Mouse (Mus musculus) left cerebral cortex, adult 2 months (tissue): ENCODE measurements around the gene Fam168a. TPM values are rescaled to one million over a fixed set of nuclear protein-coding genes. Genes with fewer than 3 reads are reported as not detected.
A peak's percentile ranks its signal among the peaks of the same experiment; 100 is the strongest.

Source experiments
- DNase-seq, 2 experiments: peaks; one replicate each; pipeline ENCODE4 v3.0.0; 2021 to 2022; ENCODE audit warnings: low spot score in 2 of 2, mixed read lengths in 1 of 2; ENCODE audit errors: extremely low spot score in 1 of 2
- H3K27ac ChIP-seq: fragments of 200-600 bp; 2 replicates; pipeline ENCODE4 v1.8.1; 2022
- H3K4me3 ChIP-seq: fragments of 200-600 bp; 2 replicates; pipeline ENCODE4 v1.8.1; 2022
- CTCF ChIP-seq: fragments of 200-600 bp; IDR thresholded peaks from 2 replicates; pipeline ENCODE4 v1.8.1; 2022; ENCODE audit warnings: antibody characterized with exemption, mild to moderate bottlenecking, moderate library complexity
- intact Hi-C: fragments of 180-260 bp; cut with DNase I; formaldehyde crosslinking; loops from one replicate; pipeline ENCODE4 v1.15.1; 2025
- long read RNA-seq, 2 experiments: library from polyadenylated mRNA; stranded (forward); transcript quantifications; one replicate each; pipeline ENCODE4 v2.0.0; 2021; ENCODE audit warnings: borderline mapping rate in 2 of 2
- total RNA-seq, 2 experiments: library from RNA; stranded (reverse); gene quantifications; 2 replicates each; pipeline ENCODE4 v1.2.3; 2021

Fam168a gene
- 100 to 1,000 TPM; 215 to 220 TPM for total RNA-seq
- long read RNA-seq, experiment 1, full-length matches to known transcripts, result 57 of 106 reads
- long read RNA-seq, experiment 1, partial matches to known transcripts, result 12 of 106 reads
- long read RNA-seq, experiment 1, other reads (novel, unspliced or antisense), result 37 of 106 reads
- long read RNA-seq, experiment 2, full-length matches to known transcripts, result 38 of 87 reads
- long read RNA-seq, experiment 2, partial matches to known transcripts, result 43 of 87 reads
- long read RNA-seq, experiment 2, other reads (novel, unspliced or antisense), result 6 of 87 reads

- intact Hi-C loops, result loop anchor here (5.0 kb wide), 2 partner anchors 91 to 111 kb away; no protein-coding TSS in a partner anchor
- peak; percentile 39 for TF ChIP-seq CTCF
- DNase-seq, result peak; percentile 93 to 94
- H3K4me3 ChIP-seq, result peak within 1 kb of the TSS; percentile 74
- H3K27ac ChIP-seq, result peak within 1 kb of the TSS; percentile 100
Measured at GRCm38 (mm10) chr7:100706143-100706841, at the start of gene Fam168a. Gene Fam168a (plus strand): TSS chr7:100706635.

- DNase-seq, result peak in 1 of 2 experiments; percentile 43
- H3K27ac ChIP-seq, result peak overlapping the region; percentile 79
- intact Hi-C loops, result no loop called here
- TF ChIP-seq CTCF, result no peak
- peak overlapping the region; percentile 31 for H3K4me3 ChIP-seq
Measured at GRCm38 (mm10) chr7:100656739-100657138, 49.7 kb upstream of the Fam168a start.

GRCm38 (mm10) chr7:100658093-100658578 is 48.3 kb upstream of the Fam168a start:
- Histone ChIP-seq H3K27ac (no peak overlapping the region), H3K4me3 (peak overlapping the region; percentile 15; the same call in 1 of the 2 replicates)
- DNase-seq, result peak in 1 of 2 experiments; percentile 48
- intact Hi-C loops, result no loop called here
- no peak for TF ChIP-seq CTCF

GRCm38 (mm10) chr7:100661264-100661663 is 45.2 kb upstream of the Fam168a start:
- Histone ChIP-seq H3K4me3 (no peak overlapping the region), H3K27ac (no peak overlapping the region)
- DNase-seq, result no peak
- no peak for TF ChIP-seq CTCF
- intact Hi-C loops, result no loop called here

- no peak for DNase-seq
- TF ChIP-seq CTCF, result no peak
- intact Hi-C loops, result no loop called here
- Histone ChIP-seq H3K27ac (no peak within 1 kb of the TSS), H3K4me3 (peak within 1 kb of the TSS; percentile 27)
Measured at GRCm38 (mm10) chr7:100662231-100662630, 44.2 kb upstream of the Fam168a start, which contains the start of gene Plekhb1. Gene Plekhb1 (minus strand): TSS chr7:100662414.

- TF ChIP-seq CTCF, result peak; percentile 98
- peak overlapping the region; percentile 27 for H3K4me3 ChIP-seq
- H3K27ac ChIP-seq, result peak overlapping the region; percentile 40; the same call in 1 of the 2 replicates
- DNase-seq, result peak; percentile 83 to 85
- intact Hi-C loops, result no loop called here
Measured at GRCm38 (mm10) chr7:100663190-100663589, 43.2 kb upstream of the Fam168a start.

GRCm38 (mm10) chr7:100663729-100664304 is 42.6 kb upstream of the Fam168a start:
- DNase-seq, result no peak
- H3K27ac ChIP-seq, result peak overlapping the region; percentile 40; the same call in 1 of the 2 replicates
- TF ChIP-seq CTCF, result no peak
- H3K4me3 ChIP-seq, result no peak overlapping the region
- intact Hi-C loops, result no loop called here

- intact Hi-C loops, result no loop called here
- Histone ChIP-seq H3K4me3 (no peak overlapping the region), H3K27ac (peak overlapping the region; percentile 76)
- peak in 1 of 2 experiments; percentile 44 for DNase-seq
- TF ChIP-seq CTCF, result no peak
Measured at GRCm38 (mm10) chr7:100670646-100671045, 35.8 kb upstream of the Fam168a start.

- Histone ChIP-seq H3K4me3 (no peak overlapping the region), H3K27ac (no peak overlapping the region)
- intact Hi-C loops, result no loop called here
- DNase-seq, result no peak
- TF ChIP-seq CTCF, result no peak
Measured at GRCm38 (mm10) chr7:100673452-100673851, 33.0 kb upstream of the Fam168a start.

- intact Hi-C loops, result no loop called here
- H3K4me3 ChIP-seq, result no peak overlapping the region
- no peak for DNase-seq
- no peak overlapping the region for H3K27ac ChIP-seq
- TF ChIP-seq CTCF, result no peak
Measured at GRCm38 (mm10) chr7:100674941-100675340, 31.5 kb upstream of the Fam168a start.

GRCm38 (mm10) chr7:100678052-100678451 is 28.4 kb upstream of the Fam168a start:
- Histone ChIP-seq H3K27ac (no peak overlapping the region), H3K4me3 (no peak overlapping the region)
- intact Hi-C loops, result no loop called here
- TF ChIP-seq CTCF, result no peak
- no peak for DNase-seq
